Mouse (Mus musculus) gonadal fat pad, adult 2 months (tissue): ENCODE measurements around the gene Vstm5. TPM values are rescaled to one million over a fixed set of nuclear protein-coding genes. Genes with fewer than 3 reads are reported as not detected.

Source experiments
- polyA plus RNA-seq: library from polyadenylated mRNA; depleted of rRNA; stranded (reverse); fragments of >200 nt; gene quantifications from 2 replicates; pipeline ENCODE4 v1.2.3, GENCODE M21; 2012; rRNA removed

The Vstm5 gene
- polyA plus RNA-seq, 1 experiment: 5.9 TPM

Other genes with a start within 250 kb of the Vstm5 start
- gene Panx1, start 193.6 kb upstream of the Vstm5 start, polyA plus RNA-seq: 5.0 and 5.8 TPM in 2 replicates
- gene Hephl1, start 126.9 kb upstream of the Vstm5 start, polyA plus RNA-seq: 0.20 and 2.8 TPM in 2 replicates
- 26.6 and 31.6 TPM in 2 replicates for gene Med17, start 40.9 kb downstream of the Vstm5 start, polyA plus RNA-seq
- gene Taf1d, start 67.2 kb downstream of the Vstm5 start, polyA plus RNA-seq: 10.8 and 11.5 TPM in 2 replicates
- 30.8 and 46.6 TPM in 2 replicates for gene 4931406C07Rik, start 67.4 kb downstream of the Vstm5 start, polyA plus RNA-seq
- 4.5 and 5.5 TPM in 2 replicates for gene Cep295, start 118.7 kb downstream of the Vstm5 start, polyA plus RNA-seq